Mouse (Mus musculus): Measurements from ENCODE around the gene Ndufv3. TPM values are rescaled to one million over a fixed set of nuclear protein-coding genes. Genes with fewer than 3 reads are reported as not detected.
A peak's percentile ranks its signal among the peaks of the same experiment; 100 is the strongest.

Gene Ndufv3
- polyA plus RNA-seq, 1 experiment from 2014 or later, result 427 TPM

DNA sequence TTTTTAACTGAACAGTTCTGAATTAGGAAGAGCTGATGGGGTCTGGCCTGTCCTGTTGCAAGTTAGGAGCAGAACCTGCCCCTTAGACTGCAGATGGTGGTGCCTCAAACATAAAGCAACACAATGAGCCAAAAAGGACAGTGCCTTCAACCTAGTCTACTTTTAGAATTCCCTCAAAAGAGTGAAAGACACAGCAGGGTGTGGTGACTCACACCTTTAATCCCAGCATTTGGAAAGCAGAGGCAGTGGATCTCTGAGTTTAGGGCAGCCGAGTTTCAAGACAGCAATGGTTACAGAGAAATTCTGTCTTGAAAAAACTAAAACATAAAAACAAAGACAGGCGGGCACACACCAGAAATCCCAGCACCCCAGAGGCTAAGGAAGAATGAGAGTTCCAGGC is 16.0 kb upstream of the Ndufv3 start:
- Histone ChIP-seq H3K4me3 (ENCODE audit: low read depth, low read length) (no peak overlapping the region), H3K36me3 (ENCODE audit: control insufficient read depth, insufficient read depth, low read length) (peaks cover 91% of the 10 kb centered on the region), H3K9ac (ENCODE audit: low read length) (no peak overlapping the region), H3K27ac (ENCODE audit: low read depth) (no peak overlapping the region), H3K4me2 (ENCODE audit: low read length) (no peak overlapping the region), H3K9me3 (ENCODE audit: control insufficient read depth, low read length) (no peaks in the 10 kb centered on the region), H3K27me3 (replicated peaks; ENCODE audit: control insufficient read depth, insufficient read depth, low read length) (no peaks in the 10 kb centered on the region), H3K4me1 (replicated peaks; ENCODE audit: control insufficient read depth, insufficient read depth, low read length) (no peaks in the 10 kb centered on the region)
- WGBS, result 96% methylated on average over 2 of the region's 2 CpGs
- ATAC-seq (replicated peaks; ENCODE audit: low FRiP score, low TSS enrichment, low read depth) (no peak), DNase-seq (ENCODE audit: low spot score) (no peak)

GRCm38 (mm10) chr17:31505013-31505412 is 14.9 kb upstream of the Ndufv3 start:
- no peaks in the 10 kb centered on the region for H3K27me3 ChIP-seq (replicated peaks; ENCODE audit: control insufficient read depth, insufficient read depth, low read length)
- no peak overlapping the region for H3K27ac ChIP-seq (ENCODE audit: low read depth)
- H3K9ac ChIP-seq (ENCODE audit: low read length), result no peak overlapping the region
- no peak overlapping the region for H3K4me3 ChIP-seq (ENCODE audit: low read depth, low read length)
- WGBS, result 87% methylated on average over 5 of the region's 5 CpGs
- no peaks in the 10 kb centered on the region for H3K4me1 ChIP-seq (replicated peaks; ENCODE audit: control insufficient read depth, insufficient read depth, low read length)
- H3K9me3 ChIP-seq (ENCODE audit: control insufficient read depth, low read length), result no peaks in the 10 kb centered on the region
- H3K4me2 ChIP-seq (ENCODE audit: low read length), result no peak overlapping the region
- no peak for DNase-seq (ENCODE audit: low spot score)
- peaks cover 91% of the 10 kb centered on the region for H3K36me3 ChIP-seq (ENCODE audit: control insufficient read depth, insufficient read depth, low read length)
- ATAC-seq (replicated peaks; ENCODE audit: low FRiP score, low TSS enrichment, low read depth), result no peak

- Histone ChIP-seq H3K9me3 (ENCODE audit: control insufficient read depth, low read length) (no peaks in the 10 kb centered on the region), H3K4me2 (ENCODE audit: low read length) (no peak overlapping the region), H3K27ac (ENCODE audit: low read depth) (no peak overlapping the region), H3K36me3 (ENCODE audit: control insufficient read depth, insufficient read depth, low read length) (peaks cover 85% of the 10 kb centered on the region), H3K4me3 (ENCODE audit: low read depth, low read length) (no peak overlapping the region), H3K4me1 (replicated peaks; ENCODE audit: control insufficient read depth, insufficient read depth, low read length) (no peaks in the 10 kb centered on the region; the same call in 1 of the 2 replicates), H3K27me3 (replicated peaks; ENCODE audit: control insufficient read depth, insufficient read depth, low read length) (no peaks in the 10 kb centered on the region), H3K9ac (ENCODE audit: low read length) (no peak overlapping the region)
- DNase-seq (ENCODE audit: low spot score), result no peak
- ATAC-seq (replicated peaks; ENCODE audit: low FRiP score, low TSS enrichment, low read depth), result no peak
- WGBS, result 80% methylated on average over 7 of the region's 7 CpGs
Measured at GRCm38 (mm10) chr17:31506282-31506681, 13.6 kb upstream of the Ndufv3 start.

DNA sequence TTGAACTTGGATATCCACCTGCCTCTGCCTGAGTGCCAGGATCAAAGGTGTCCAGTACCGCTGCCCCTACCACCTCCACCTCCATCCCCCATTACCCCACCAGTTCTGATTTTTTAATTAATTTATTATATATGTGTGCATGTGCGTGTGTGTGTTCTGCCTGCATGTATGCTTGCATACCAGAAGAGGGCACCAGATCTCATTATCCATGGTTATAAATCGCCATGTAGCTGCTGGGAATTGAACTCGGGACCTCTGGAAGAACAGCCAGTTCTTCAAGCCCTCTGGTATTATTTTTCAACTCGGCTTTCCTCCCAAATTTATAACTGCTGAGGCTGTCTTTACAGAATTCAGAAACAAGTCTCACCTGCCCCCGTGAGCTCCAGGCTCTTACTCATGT is 9.0 kb upstream of the Ndufv3 start:
- H3K9ac ChIP-seq (ENCODE audit: low read length), result no peak overlapping the region
- H3K4me1 ChIP-seq (replicated peaks; ENCODE audit: control insufficient read depth, insufficient read depth, low read length), result no peaks in the 10 kb centered on the region; the same call in 1 of the 2 replicates
- H3K36me3 ChIP-seq (ENCODE audit: control insufficient read depth, insufficient read depth, low read length), result peaks cover 42% of the 10 kb centered on the region
- H3K27me3 ChIP-seq (replicated peaks; ENCODE audit: control insufficient read depth, insufficient read depth, low read length), result no peaks in the 10 kb centered on the region
- DNase-seq (ENCODE audit: low spot score) (no peak), ATAC-seq (replicated peaks; ENCODE audit: low FRiP score, low TSS enrichment, low read depth) (no peak)
- no peak overlapping the region for H3K27ac ChIP-seq (ENCODE audit: low read depth)
- peak overlapping the region; percentile 82; the same call in 1 of the 2 replicates for H3K4me3 ChIP-seq (ENCODE audit: low read depth, low read length)
- peak overlapping the region; percentile 85 for H3K4me2 ChIP-seq (ENCODE audit: low read length)
- WGBS, result 94% methylated on average over 6 of the region's 6 CpGs
- H3K9me3 ChIP-seq (ENCODE audit: control insufficient read depth, low read length), result no peaks in the 10 kb centered on the region

DNA sequence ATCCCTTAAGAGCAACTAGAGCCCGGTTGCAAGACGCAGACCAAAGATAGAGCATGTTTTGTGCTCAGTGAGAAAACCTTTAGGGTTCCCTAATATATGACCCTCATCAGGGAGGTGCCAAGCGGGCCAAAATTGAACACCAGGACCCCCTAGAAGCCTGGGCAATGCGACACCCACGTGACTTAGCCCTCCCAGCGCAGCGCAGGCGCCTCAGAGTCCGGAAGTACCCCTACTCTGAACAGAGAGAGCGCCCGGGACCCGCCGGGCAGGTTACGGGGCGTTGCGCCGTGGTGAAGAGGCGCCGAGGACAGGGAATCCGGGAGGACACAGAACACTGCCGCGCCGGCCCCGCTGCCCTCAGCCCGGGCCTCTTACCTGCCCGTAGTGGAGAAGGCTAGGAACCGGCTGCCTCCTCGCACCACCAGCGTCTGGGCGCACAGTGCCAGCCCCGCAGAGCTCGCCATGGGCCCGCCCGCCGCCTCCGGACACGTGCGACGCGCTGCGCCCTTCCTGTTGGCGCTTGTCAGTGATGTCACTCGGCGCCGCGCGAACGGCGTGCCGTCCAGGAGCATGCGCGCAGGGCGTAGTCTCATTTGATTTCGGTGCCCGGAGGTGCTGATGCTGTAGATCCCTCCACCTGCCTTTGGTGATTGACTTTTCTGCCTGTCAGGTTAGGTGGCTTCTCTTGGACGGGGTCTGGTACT is 8.0 kb upstream of the Ndufv3 start:
- peak; percentile 95 for ATAC-seq (replicated peaks; ENCODE audit: low FRiP score, low TSS enrichment, low read depth)
- Histone ChIP-seq H3K4me1 (replicated peaks; ENCODE audit: control insufficient read depth, insufficient read depth, low read length) (no peaks in the 10 kb centered on the region; the same call in 1 of the 2 replicates), H3K27me3 (replicated peaks; ENCODE audit: control insufficient read depth, insufficient read depth, low read length) (no peaks in the 10 kb centered on the region), H3K9me3 (ENCODE audit: control insufficient read depth, low read length) (no peaks in the 10 kb centered on the region), H3K9ac (ENCODE audit: low read length) (peak overlapping the region; percentile 83), H3K4me3 (ENCODE audit: low read depth, low read length) (peak overlapping the region; percentile 82), H3K4me2 (ENCODE audit: low read length) (peak overlapping the region; percentile 85), H3K27ac (ENCODE audit: low read depth) (peak overlapping the region; percentile 85), H3K36me3 (ENCODE audit: control insufficient read depth, insufficient read depth, low read length) (peaks cover 33% of the 10 kb centered on the region)
- DNase-seq (ENCODE audit: low spot score), result peak; percentile 93
- WGBS, result under 1% methylated on average over 55 of the region's 56 CpGs

DNA sequence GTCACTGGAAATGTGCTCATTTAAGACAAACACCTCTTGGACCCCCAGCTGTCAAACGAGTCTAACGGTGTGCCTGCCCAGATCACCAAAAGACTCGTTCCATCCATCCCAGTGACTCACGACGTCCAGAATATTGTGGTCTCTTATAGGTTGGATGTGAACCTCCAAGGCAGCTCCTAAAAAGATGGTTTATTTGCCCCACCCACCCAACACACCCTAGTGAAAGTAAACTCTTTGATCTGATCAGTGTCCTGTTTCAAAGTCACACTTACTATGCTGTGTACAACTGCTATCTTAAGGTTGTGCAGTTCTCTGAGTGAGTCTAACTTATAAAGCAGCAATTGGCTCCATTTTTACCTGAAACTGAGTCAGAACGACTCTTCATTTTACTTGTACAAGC is 7.3 kb upstream of the Ndufv3 start:
- Histone ChIP-seq H3K27ac (ENCODE audit: low read depth) (no peak overlapping the region; the same call in 1 of the 2 replicates), H3K4me2 (ENCODE audit: low read length) (peak overlapping the region; percentile 85), H3K9ac (ENCODE audit: low read length) (peak overlapping the region; percentile 83), H3K36me3 (ENCODE audit: control insufficient read depth, insufficient read depth, low read length) (peaks cover 26% of the 10 kb centered on the region), H3K4me3 (ENCODE audit: low read depth, low read length) (peak overlapping the region; percentile 82), H3K9me3 (ENCODE audit: control insufficient read depth, low read length) (no peaks in the 10 kb centered on the region), H3K27me3 (replicated peaks; ENCODE audit: control insufficient read depth, insufficient read depth, low read length) (no peaks in the 10 kb centered on the region), H3K4me1 (replicated peaks; ENCODE audit: control insufficient read depth, insufficient read depth, low read length) (no peaks in the 10 kb centered on the region; the same call in 1 of the 2 replicates)
- no peak for DNase-seq (ENCODE audit: low spot score)
- WGBS, result 13% methylated on average over 6 of the region's 6 CpGs
- ATAC-seq (replicated peaks; ENCODE audit: low FRiP score, low TSS enrichment, low read depth), result peak; percentile 16; the same call in 1 of the 2 replicates

DNA sequence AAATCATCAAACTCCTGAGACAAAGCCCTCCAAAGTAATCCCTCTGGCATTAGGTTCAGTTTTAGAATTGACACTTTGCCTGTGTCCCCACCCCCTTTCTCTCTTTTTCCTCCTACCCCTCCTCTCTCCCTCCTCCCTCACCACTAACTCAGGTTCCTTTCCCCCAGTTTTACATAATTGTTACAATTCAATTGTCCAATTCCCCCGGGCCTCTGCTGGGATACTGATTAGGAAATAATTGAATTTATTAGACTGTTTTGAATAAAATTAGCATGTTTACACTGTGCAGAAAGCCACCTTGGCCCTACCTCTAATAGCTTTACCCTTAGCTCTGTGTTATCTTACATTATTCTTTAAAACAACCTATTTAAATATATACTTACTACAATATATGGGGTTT is 5.2 kb upstream of the Ndufv3 start:
- no peak overlapping the region for H3K4me3 ChIP-seq (ENCODE audit: low read depth, low read length)
- no peak for DNase-seq (ENCODE audit: low spot score)
- 71% methylated on average over 1 of the region's 1 CpGs for WGBS

GRCm38 (mm10) chr17:31519344-31519945 is 470 bp upstream of the Ndufv3 start:
- no peak; the same call in 1 of the 2 replicates for ATAC-seq (replicated peaks; ENCODE audit: low FRiP score, low TSS enrichment, low read depth)
- peak overlapping the region; percentile 81 for H3K27ac ChIP-seq (ENCODE audit: low read depth)
- peak overlapping the region; percentile 76 for H3K4me2 ChIP-seq (ENCODE audit: low read length)
- no peaks in the 10 kb centered on the region for H3K9me3 ChIP-seq (ENCODE audit: control insufficient read depth, low read length)
- no peaks in the 10 kb centered on the region for H3K27me3 ChIP-seq (replicated peaks; ENCODE audit: control insufficient read depth, insufficient read depth, low read length)
- no peak for DNase-seq (ENCODE audit: low spot score)
- WGBS, result 4% methylated on average over 7 of the region's 7 CpGs
- no peak overlapping the region for H3K9ac ChIP-seq (ENCODE audit: low read length)
- peak overlapping the region; percentile 92 for H3K4me3 ChIP-seq (ENCODE audit: low read depth, low read length)
- peaks cover 16% of the 10 kb centered on the region for H3K4me1 ChIP-seq (replicated peaks; ENCODE audit: control insufficient read depth, insufficient read depth, low read length)
- H3K36me3 ChIP-seq (ENCODE audit: control insufficient read depth, insufficient read depth, low read length), result peaks cover 22% of the 10 kb centered on the region

More for the DNA sequence above, 5.2 kb upstream of the Ndufv3 start:
- Histone ChIP-seq H3K27me3 (replicated peaks; ENCODE audit: control insufficient read depth, insufficient read depth, low read length) (no peaks in the 10 kb centered on the region), H3K4me1 (replicated peaks; ENCODE audit: control insufficient read depth, insufficient read depth, low read length) (peaks cover 3% of the 10 kb centered on the region; the same call in 1 of the 2 replicates), H3K36me3 (ENCODE audit: control insufficient read depth, insufficient read depth, low read length) (peaks cover 5% of the 10 kb centered on the region), H3K4me2 (ENCODE audit: low read length) (no peak overlapping the region), H3K9me3 (ENCODE audit: control insufficient read depth, low read length) (no peaks in the 10 kb centered on the region), H3K9ac (ENCODE audit: low read length) (no peak overlapping the region), H3K27ac (ENCODE audit: low read depth) (no peak overlapping the region)
- ATAC-seq (replicated peaks; ENCODE audit: low FRiP score, low TSS enrichment, low read depth), result no peak
